Mouse (Mus musculus) right cerebral cortex, adult 2 months (tissue): ENCODE measurements at regions not wholly inside any gene's neighbourhood (a gene's known extent, or its start where the extent isn't known, plus 50 kb on each side); places are given as distances from the start of the nearest gene placed in this dataset.
A peak's percentile ranks its signal among the peaks of the same experiment; 100 is the strongest.

Source experiments
- DNase-seq, 2 experiments: peaks; one replicate each; pipeline ENCODE4 v3.0.0; 2021 to 2022; ENCODE audit warnings: low spot score in 2 of 2

- DNase-seq: no peak
Observed at GRCm38 (mm10) chr8:80263468-80263945, 205.7 kb upstream of the Hhip start.

- DNase-seq: no peak
Observed at GRCm38 (mm10) chr8:80262911-80263310, 205.1 kb upstream of the Hhip start.

GRCm38 (mm10) chr8:80253541-80253940 lies 195.7 kb upstream of the Hhip start:
- no peak for DNase-seq

- no peak for DNase-seq
Observed at GRCm38 (mm10) chr8:80251595-80251994, 193.8 kb upstream of the Hhip start.

- DNase-seq: no peak
Observed at GRCm38 (mm10) chr8:80250305-80251161, 192.7 kb upstream of the Hhip start.

GRCm38 (mm10) chr8:80249762-80250161 lies 192.0 kb upstream of the Hhip start:
- DNase-seq: no peak

- DNase-seq: no peak
Observed at GRCm38 (mm10) chr8:80239879-80240278, 182.1 kb upstream of the Hhip start.

- no peak for DNase-seq
Observed at GRCm38 (mm10) chr8:80210361-80210760, 152.6 kb upstream of the Hhip start.

GRCm38 (mm10) chr8:80204678-80205654 lies 147.2 kb upstream of the Hhip start:
- DNase-seq: no peak

GRCm38 (mm10) chr8:80203769-80204677 lies 146.2 kb upstream of the Hhip start:
- DNase-seq: no peak

GRCm38 (mm10) chr8:80197680-80198079 lies 139.9 kb upstream of the Hhip start:
- DNase-seq: no peak

GRCm38 (mm10) chr8:80190510-80190908 lies 132.7 kb upstream of the Hhip start:
- DNase-seq: no peak

- DNase-seq: no peak
Observed at GRCm38 (mm10) chr8:80189797-80190509, 132.1 kb upstream of the Hhip start.

- no peak for DNase-seq
Observed at GRCm38 (mm10) chr8:80185286-80185685, 127.5 kb upstream of the Hhip start.

- DNase-seq: peak; percentile 33 to 35
Observed at GRCm38 (mm10) chr8:80168688-80169087, 110.9 kb upstream of the Hhip start.

GRCm38 (mm10) chr8:80149458-80150083 lies 91.8 kb upstream of the Hhip start:
- DNase-seq: no peak

- no peak for DNase-seq
Observed at GRCm38 (mm10) chr8:80147929-80148328, 90.1 kb upstream of the Hhip start.

- no peak for DNase-seq
Observed at GRCm38 (mm10) chr8:80138481-80138880, 80.7 kb upstream of the Hhip start.

GRCm38 (mm10) chr8:80120378-80120965 lies 62.7 kb upstream of the Hhip start:
- no peak for DNase-seq

- no peak for DNase-seq
Observed at GRCm38 (mm10) chr8:80117328-80117727, 59.5 kb upstream of the Hhip start.
